Mouse (Mus musculus) liver, embryonic 16.5 days (tissue): ENCODE measurements at regions not wholly inside any gene's neighbourhood (a gene's known extent, or its start where the extent isn't known, plus 50 kb on each side); places are given as distances from the start of the nearest gene placed in this dataset.

Experiments used
- ATAC-seq: fragments of 200-750 bp; cut with Nextera tagmentation; 2 replicates; pipeline ENCODE4 v1.8.0; 2017; ENCODE audit warnings: low read depth, mild to moderate bottlenecking, moderate number of reproducible peaks, moderate library complexity
- H3K27ac ChIP-seq: fragments of 300-500 bp; sonication (generic); 2 replicates; pipeline ENCODE4 v1.5.1; 2014; ENCODE audit warnings: mild to moderate bottlenecking, low read length
- H3K27me3 ChIP-seq: fragments of 300-500 bp; sonication (generic); 2 replicates; pipeline ENCODE4 v1.6.1; 2014; ENCODE audit warnings: low read depth, low read length, mixed read lengths; ENCODE audit not compliant: control insufficient read depth, insufficient read depth
- H3K36me3 ChIP-seq: fragments of 300-500 bp; sonication (generic); 2 replicates; pipeline ENCODE4 v1.6.1; 2014; ENCODE audit warnings: mild to moderate bottlenecking; ENCODE audit not compliant: control insufficient read depth, insufficient read depth
- H3K4me1 ChIP-seq: fragments of 300-500 bp; sonication (generic); 2 replicates; pipeline ENCODE4 v1.6.1; 2014; ENCODE audit warnings: low read depth, low read length, mixed read lengths; ENCODE audit not compliant: control insufficient read depth
- H3K4me2 ChIP-seq: fragments of 300-500 bp; sonication (generic); 2 replicates; pipeline ENCODE4 v1.6.1; 2014; ENCODE audit warnings: low read depth, low read length, mixed read lengths
- H3K4me3 ChIP-seq: fragments of 300-500 bp; sonication (generic); 2 replicates; pipeline ENCODE4 v1.5.1; 2014; ENCODE audit warnings: low read depth, mild to moderate bottlenecking, low read length
- H3K9ac ChIP-seq: fragments of 300-500 bp; sonication (generic); 2 replicates; pipeline ENCODE4 v1.6.1; 2014; ENCODE audit warnings: low read depth, low read length
- H3K9me3 ChIP-seq: fragments of 300-500 bp; sonication (generic); replicated peaks from 2 replicates; pipeline ENCODE4 v1.6.1; 2016; ENCODE audit warnings: low read length; ENCODE audit not compliant: control insufficient read depth
- WGBS: fragments of 180-500 bp; shearing (Covaris S2); extraction: QIAGEN DNeasy Blood & Tissue Kit; methylation state at CpG from one replicate; pipeline ENCODE4 v1.1.7; 2014; ENCODE audit not compliant: insufficient replicate concordance; 5-methylcytosine and 5-hydroxymethylcytosine counted together

DNA sequence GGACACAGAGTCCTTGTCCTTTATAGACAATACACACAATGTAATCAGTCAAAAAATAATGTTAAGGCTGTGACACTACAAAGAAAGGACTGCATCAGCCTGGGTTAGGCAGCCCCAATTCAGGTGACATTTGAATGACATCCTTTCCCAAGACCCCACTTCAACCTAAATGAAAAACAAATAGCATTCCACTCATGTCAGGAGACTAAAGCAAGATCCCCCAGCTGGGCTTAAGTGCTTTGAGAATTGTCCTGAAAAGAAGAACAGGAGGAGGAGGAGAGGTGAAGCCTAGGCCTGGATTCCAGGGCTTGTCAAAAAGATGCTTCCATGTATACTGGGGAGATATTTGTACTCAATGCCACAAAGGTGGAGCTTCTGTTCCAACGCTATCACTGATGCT lies 594.7 kb upstream of the Adamts9 start:
- Histone ChIP-seq H3K4me2 (no peak overlapping the region), H3K9ac (no peak overlapping the region), H3K4me3 (no peak overlapping the region), H3K4me1 (no peaks in the 10 kb centered on the region), H3K27me3 (no peaks in the 10 kb centered on the region), H3K27ac (no peak overlapping the region), H3K9me3 (no peaks in the 10 kb centered on the region), H3K36me3 (no peaks in the 10 kb centered on the region)
- 52% methylated on average over 1 of the region's 1 CpGs for WGBS
- no peak for ATAC-seq

DNA sequence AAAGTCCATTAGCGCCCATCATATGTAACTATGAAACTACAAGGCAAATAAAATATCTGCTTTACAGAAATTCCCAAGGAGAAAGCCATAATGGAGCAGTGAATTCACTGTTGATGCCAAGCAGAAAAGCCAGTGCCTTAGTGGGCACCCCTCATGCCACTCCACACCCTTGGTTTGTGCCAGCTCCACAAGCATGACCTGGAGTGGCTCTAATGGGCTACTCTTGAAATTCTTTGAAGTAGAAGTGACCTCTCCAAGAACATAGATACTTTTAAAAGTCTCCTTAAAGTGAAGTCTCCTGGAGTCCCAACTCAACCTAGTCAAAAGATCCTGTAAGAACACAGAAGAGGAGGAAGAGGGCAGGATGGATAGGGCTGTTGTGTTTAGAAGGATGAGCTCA lies 593.8 kb upstream of the Adamts9 start:
- Histone ChIP-seq H3K9ac (no peak overlapping the region), H3K27me3 (no peaks in the 10 kb centered on the region), H3K9me3 (no peaks in the 10 kb centered on the region), H3K4me2 (no peak overlapping the region), H3K36me3 (no peaks in the 10 kb centered on the region), H3K4me3 (no peak overlapping the region), H3K4me1 (no peaks in the 10 kb centered on the region), H3K27ac (no peak overlapping the region)
- no peak for ATAC-seq
- WGBS, result 68% methylated on average over 1 of the region's 1 CpGs

DNA sequence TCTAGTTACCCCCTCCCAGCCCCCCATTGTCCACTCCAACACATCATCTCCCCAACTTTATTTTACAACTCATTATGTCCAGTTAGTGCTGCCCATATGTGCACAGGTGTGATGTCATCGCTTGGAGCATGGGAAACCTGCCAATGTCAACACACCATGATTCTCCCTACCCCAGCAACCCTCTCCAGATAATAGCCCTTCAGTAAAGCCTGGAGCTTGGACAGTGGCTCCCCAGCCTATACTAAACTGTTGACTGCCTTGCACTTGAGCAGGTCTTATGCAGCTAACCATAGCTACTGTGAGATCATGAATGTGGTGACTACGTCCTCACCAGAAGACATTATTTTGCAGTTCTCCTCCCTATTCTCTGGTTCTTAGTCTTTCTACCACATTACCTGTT lies 570.5 kb upstream of the Adamts9 start:
- Histone ChIP-seq H3K27ac (no peak overlapping the region), H3K9ac (no peak overlapping the region), H3K4me3 (no peak overlapping the region), H3K4me2 (no peak overlapping the region), H3K27me3 (no peaks in the 10 kb centered on the region), H3K36me3 (no peaks in the 10 kb centered on the region), H3K9me3 (no peaks in the 10 kb centered on the region), H3K4me1 (no peaks in the 10 kb centered on the region)
- WGBS, result 62% methylated on average over 2 of the region's 2 CpGs
- no peak for ATAC-seq

DNA sequence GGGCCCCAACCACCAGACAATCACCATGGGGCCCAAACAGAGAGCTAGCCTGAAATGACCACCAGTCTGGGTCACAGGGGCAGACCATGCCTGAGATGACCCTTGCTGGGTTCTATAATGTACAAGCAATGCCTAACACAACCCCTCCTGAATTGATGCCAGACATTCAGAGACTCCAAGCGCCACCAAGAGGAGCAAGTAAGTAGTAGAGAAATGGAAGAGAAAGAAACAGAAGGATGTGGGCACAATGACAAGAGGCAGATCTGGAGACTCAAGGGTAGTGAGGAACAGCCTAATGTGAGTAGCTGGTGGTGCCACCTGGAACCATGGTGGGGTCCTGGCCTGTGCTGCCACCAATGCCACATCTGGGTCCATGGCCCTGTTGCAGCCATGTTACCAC lies 566.6 kb upstream of the Adamts9 start:
- no peak overlapping the region for H3K4me3 ChIP-seq
- H3K9ac ChIP-seq, result no peak overlapping the region
- ATAC-seq, result no peak
- no peaks in the 10 kb centered on the region for H3K9me3 ChIP-seq
- H3K36me3 ChIP-seq, result no peaks in the 10 kb centered on the region
- no peaks in the 10 kb centered on the region for H3K4me1 ChIP-seq
- 50% methylated on average over 1 of the region's 1 CpGs for WGBS
- H3K27ac ChIP-seq, result no peak overlapping the region
- H3K4me2 ChIP-seq, result no peak overlapping the region
- no peaks in the 10 kb centered on the region for H3K27me3 ChIP-seq

DNA sequence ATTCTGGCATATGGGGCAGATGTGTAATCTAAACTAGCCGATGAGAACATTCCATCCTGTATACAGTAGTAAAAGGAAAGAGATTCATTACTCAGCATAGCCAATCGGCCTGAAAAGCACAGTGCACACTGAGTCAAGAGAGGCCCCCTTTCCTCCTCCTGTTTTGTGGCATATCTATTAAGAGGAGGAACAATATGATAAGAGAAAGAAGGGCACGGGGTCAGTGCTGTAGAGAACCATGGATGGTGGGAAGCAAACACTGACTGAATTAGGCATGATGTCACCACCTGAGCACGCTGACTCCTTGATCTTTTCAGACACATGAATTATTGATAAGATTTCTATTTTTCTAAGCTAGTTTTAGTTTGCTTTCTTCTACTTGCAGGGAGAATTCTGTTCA lies 554.5 kb upstream of the Adamts9 start:
- Histone ChIP-seq H3K9me3 (no peaks in the 10 kb centered on the region), H3K27ac (no peak overlapping the region), H3K9ac (no peak overlapping the region), H3K36me3 (no peaks in the 10 kb centered on the region), H3K4me3 (no peak overlapping the region), H3K4me2 (no peak overlapping the region), H3K4me1 (no peaks in the 10 kb centered on the region), H3K27me3 (no peaks in the 10 kb centered on the region)
- 51% methylated on average over 4 of the region's 4 CpGs for whole genome bisulfite sequencing
- no peak for ATAC-seq

DNA sequence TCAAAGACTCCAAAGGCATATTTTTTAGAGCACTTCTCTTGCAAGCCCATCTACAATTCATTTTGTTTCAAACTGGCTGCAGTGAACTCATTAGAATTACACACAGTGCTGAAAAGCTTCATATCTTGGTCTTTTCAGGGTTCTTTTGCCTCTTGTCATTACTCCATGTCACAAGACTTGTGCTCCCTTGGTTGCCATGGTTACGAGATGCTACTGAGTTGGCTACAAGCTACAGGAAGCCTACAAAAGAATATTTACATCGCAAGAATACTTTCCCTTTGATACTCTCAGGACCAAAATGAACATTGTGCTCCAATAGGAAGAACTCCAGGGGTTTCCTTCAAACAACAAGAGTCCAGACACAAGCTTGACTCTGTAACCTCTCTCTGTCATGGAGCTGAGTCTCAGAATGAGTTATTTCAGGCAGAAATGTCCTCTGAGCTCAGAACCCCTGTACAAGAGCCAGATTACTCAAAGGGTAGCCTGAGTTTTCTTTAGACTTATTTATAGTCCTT lies 545.2 kb upstream of the Adamts9 start:
- Histone ChIP-seq H3K9me3 (no peaks in the 10 kb centered on the region), H3K27ac (no peak overlapping the region), H3K4me2 (no peak overlapping the region), H3K4me1 (no peaks in the 10 kb centered on the region), H3K36me3 (no peaks in the 10 kb centered on the region), H3K4me3 (no peak overlapping the region), H3K27me3 (no peaks in the 10 kb centered on the region), H3K9ac (no peak overlapping the region)
- ATAC-seq, result no peak
- WGBS, result 58% methylated on average over 2 of the region's 2 CpGs

DNA sequence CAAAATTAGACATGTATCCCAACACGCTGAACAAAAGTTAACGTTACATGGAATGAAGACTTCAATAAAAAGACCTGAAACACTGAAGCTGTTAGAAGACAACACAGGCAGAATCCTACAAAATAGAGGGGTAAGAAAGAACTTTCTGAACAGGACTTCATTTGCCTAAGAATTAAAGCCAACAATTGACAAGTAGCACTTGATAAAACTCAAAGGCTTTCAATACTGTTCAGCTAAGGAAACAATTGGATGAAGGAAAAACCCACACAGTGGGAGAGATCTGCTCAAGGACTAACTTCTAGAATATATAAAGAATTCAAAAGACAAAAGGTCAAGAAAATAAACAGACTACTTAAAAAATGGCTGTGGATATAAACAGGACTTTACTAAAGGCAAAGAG lies 535.2 kb upstream of the Adamts9 start:
- no peak overlapping the region for H3K9ac ChIP-seq
- H3K4me3 ChIP-seq, result no peak overlapping the region
- H3K27me3 ChIP-seq, result no peaks in the 10 kb centered on the region
- no peak overlapping the region for H3K27ac ChIP-seq
- no peaks in the 10 kb centered on the region for H3K36me3 ChIP-seq
- no peak for ATAC-seq
- 71% methylated on average over 2 of the region's 2 CpGs for WGBS
- H3K4me2 ChIP-seq, result no peak overlapping the region
- H3K4me1 ChIP-seq, result no peaks in the 10 kb centered on the region
- no peaks in the 10 kb centered on the region for H3K9me3 ChIP-seq

DNA sequence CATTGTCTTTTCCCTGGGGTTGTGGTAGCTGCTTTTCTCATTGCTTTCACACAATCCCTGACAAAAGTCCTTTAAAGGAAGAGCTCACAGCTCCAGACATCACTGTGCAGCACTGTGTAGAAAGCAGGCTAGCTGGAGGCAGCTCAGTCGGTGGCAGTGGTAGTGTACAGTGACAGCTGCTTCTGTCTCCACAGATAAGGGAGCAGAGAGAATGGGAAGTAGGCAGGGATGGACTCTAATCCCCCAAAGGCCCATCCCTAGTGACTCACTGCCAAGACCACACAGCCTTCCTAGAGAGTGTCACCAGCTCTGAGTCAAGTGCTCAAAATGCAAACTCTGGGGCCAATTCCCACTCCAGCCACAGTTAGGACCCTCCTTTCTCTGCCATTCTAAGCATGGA lies 531.7 kb upstream of the Adamts9 start:
- 19% methylated on average over 1 of the region's 1 CpGs for WGBS
- no peaks in the 10 kb centered on the region for H3K4me1 ChIP-seq
- H3K9me3 ChIP-seq, result no peaks in the 10 kb centered on the region
- no peaks in the 10 kb centered on the region for H3K36me3 ChIP-seq
- no peaks in the 10 kb centered on the region for H3K27me3 ChIP-seq
- no peak for ATAC-seq
- H3K4me3 ChIP-seq, result no peak overlapping the region
- H3K4me2 ChIP-seq, result no peak overlapping the region
- no peak overlapping the region for H3K27ac ChIP-seq
- H3K9ac ChIP-seq, result no peak overlapping the region

DNA sequence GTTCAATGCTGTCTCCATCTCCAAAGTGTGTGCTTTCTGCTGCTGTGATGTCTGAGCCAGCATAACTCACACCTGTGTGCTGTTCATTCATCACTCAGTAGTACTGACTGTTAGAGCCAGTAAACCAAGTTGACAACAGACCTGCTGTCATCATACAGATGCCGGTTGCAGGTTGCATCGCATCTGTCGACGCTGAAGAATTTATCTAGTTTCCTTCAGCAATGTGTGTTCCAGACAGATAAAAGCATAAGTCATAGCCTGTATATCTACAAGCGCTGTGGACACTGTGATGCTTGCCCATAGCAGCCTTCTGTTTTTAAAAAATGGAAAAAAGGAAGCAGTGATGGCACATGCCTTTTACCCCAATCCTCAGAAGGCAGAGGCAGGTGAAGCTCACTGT lies 524.6 kb upstream of the Adamts9 start:
- ATAC-seq, result no peak
- Histone ChIP-seq H3K4me2 (no peak overlapping the region), H3K4me3 (no peak overlapping the region), H3K9me3 (no peaks in the 10 kb centered on the region), H3K27ac (no peak overlapping the region), H3K36me3 (no peaks in the 10 kb centered on the region), H3K9ac (no peak overlapping the region), H3K4me1 (no peaks in the 10 kb centered on the region), H3K27me3 (no peaks in the 10 kb centered on the region)
- WGBS, result 37% methylated on average over 5 of the region's 5 CpGs

DNA sequence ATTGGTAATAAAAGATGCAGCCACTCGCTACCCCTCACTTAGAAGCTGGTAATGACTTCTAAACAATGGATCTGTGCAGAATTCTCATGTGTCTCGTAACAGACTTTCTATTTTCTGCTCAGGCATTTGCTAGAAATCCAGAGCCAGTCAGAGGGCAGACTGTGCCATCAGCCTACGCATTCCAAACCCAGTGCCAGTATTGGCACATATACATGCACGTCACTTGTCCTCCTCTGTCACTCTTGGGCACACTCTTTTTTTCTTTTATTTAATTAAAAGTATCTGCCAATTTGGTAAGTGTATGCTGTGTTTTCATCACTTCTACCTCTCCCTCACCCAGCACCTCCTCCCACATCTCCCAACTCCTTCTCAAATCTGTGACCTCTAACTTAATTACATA lies 519.6 kb upstream of the Adamts9 start:
- H3K4me3 ChIP-seq, result no peak overlapping the region
- H3K36me3 ChIP-seq, result no peaks in the 10 kb centered on the region
- no peaks in the 10 kb centered on the region for H3K4me1 ChIP-seq
- H3K27ac ChIP-seq, result no peak overlapping the region
- no peak for ATAC-seq
- H3K4me2 ChIP-seq, result no peak overlapping the region
- no peaks in the 10 kb centered on the region for H3K27me3 ChIP-seq
- no peaks in the 10 kb centered on the region for H3K9me3 ChIP-seq
- WGBS, result 57% methylated on average over 4 of the region's 4 CpGs
- no peak overlapping the region for H3K9ac ChIP-seq
